Mouse (Mus musculus): ENCODE data around the gene Kcnd2.

DNA sequence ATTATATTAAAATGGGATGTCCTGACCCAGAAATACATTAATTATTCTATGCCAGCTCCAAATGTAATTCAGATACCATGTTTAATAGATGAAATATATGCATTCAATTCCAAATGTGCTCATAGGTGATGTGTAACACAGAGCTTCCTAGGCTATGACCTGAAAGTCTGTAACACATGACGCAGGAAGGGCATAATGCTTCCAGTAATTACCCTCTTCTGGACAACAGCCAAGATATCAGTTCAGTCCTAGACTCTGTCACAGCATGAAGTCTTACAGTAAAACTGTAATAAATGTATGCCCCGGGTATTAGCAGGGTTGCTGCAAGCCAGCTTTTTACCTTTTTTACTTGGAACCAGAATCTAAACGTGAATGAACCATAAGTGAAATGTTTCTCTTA lies 382.1 kb downstream of the Kcnd2 start:
- no peak for TF ChIP-seq GATA1 (IDR thresholded peaks at IDR 0.05; ENCODE audit: borderline replicate concordance, low read length)
- no peak for TF ChIP-seq CTCF (IDR thresholded peaks at IDR 0.05; ENCODE audit: low read depth, low read length)
- TF ChIP-seq POLR2AphosphoS5 (IDR thresholded peaks at IDR 0.05; ENCODE audit: insufficient replicate concordance, low read depth, low read length): no peak
- no peak for TF ChIP-seq TAL1 (conservative IDR thresholded peaks at IDR 0.05; ENCODE audit: low read depth, low read length)

Measured in G1E (cell line).